Mouse (Mus musculus): ENCODE measurements around the gene Ehd2. TPM values are rescaled to one million over a fixed set of nuclear protein-coding genes. Genes with fewer than 3 reads are reported as not detected.
A peak's percentile ranks its signal among the peaks of the same experiment; 100 is the strongest.

Gene Ehd2
- polyA plus RNA-seq, 1 experiment from 2014 or later, result 7.6 TPM

GRCm38 (mm10) chr7:15953307-15954074, 13.9 kb downstream of the Ehd2 start:
- no peak overlapping the region for H3K27ac ChIP-seq
- H3K9ac ChIP-seq, result no peak overlapping the region
- H3K9me3 ChIP-seq, result no peaks in the 10 kb centered on the region
- H3K4me1 ChIP-seq, result peaks cover 10% of the 10 kb centered on the region
- 94% methylated on average over 13 of the region's 13 CpGs for WGBS
- no peak for ATAC-seq (ENCODE audit: low FRiP score)
- peaks cover 18% of the 10 kb centered on the region; the same call in 1 of the 2 replicates for H3K27me3 ChIP-seq
- H3K4me3 ChIP-seq (replicated peaks), result no peak overlapping the region
- H3K4me2 ChIP-seq, result no peak overlapping the region
- no peaks in the 10 kb centered on the region for H3K36me3 ChIP-seq (replicated peaks)

DNA sequence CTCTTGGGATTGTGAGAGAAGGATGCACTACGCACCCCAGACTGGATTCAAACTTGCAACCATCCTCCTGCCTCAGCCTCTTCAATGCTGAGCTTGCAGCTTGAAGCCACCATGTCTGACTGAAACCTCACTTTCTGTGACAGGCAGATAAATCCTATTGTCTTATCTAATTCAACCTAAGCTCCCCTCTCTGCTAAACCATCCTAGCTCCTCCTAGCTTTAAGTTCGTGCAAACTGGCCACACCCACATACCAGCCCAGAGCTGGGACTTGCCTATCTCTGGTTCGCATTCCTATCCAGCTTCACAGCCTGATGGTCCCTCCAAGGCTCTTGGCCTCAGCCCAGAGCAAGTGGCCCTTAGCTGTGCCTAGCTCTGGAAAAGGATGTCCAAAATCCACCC, 15.0 kb downstream of the Ehd2 start:
- Histone ChIP-seq H3K27me3 (peaks cover 29% of the 10 kb centered on the region; the same call in 1 of the 2 replicates), H3K9ac (no peak overlapping the region), H3K27ac (no peak overlapping the region), H3K4me2 (no peak overlapping the region), H3K4me1 (peaks cover 14% of the 10 kb centered on the region), H3K4me3 (replicated peaks) (no peak overlapping the region), H3K36me3 (replicated peaks) (no peaks in the 10 kb centered on the region), H3K9me3 (no peaks in the 10 kb centered on the region)
- 78% methylated on average over 3 of the region's 3 CpGs for WGBS
- ATAC-seq (ENCODE audit: low FRiP score), result no peak

DNA sequence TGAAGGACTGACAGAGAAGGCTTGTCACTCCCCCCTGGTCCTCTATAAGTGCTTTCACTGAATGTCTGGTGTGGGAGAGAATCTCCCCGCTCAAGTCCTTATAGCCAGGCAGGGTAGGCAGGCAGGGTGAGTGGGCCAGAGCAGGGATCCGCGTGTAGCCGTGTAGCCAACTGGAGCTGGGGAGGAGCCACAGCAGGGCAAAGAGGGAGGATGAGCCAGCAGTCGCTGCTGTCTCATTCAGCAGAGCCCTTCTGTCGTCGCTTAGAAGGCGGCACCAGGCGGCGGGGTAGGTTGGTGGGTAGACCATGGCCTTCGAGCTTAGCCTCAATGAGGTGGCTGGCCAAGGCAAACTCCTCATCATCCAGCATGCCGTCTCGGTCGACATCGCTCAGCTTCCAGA, 17.4 kb downstream of the Ehd2 start:
- no peaks in the 10 kb centered on the region for H3K36me3 ChIP-seq (replicated peaks)
- no peak overlapping the region for H3K4me3 ChIP-seq (replicated peaks)
- no peak overlapping the region for H3K27ac ChIP-seq
- no peaks in the 10 kb centered on the region for H3K9me3 ChIP-seq
- H3K9ac ChIP-seq, result no peak overlapping the region
- H3K4me2 ChIP-seq, result no peak overlapping the region
- H3K4me1 ChIP-seq, result peaks cover 14% of the 10 kb centered on the region
- ATAC-seq (ENCODE audit: low FRiP score), result no peak
- H3K27me3 ChIP-seq, result peaks cover 18% of the 10 kb centered on the region; the same call in 1 of the 2 replicates
- WGBS, result 86% methylated on average over 15 of the region's 15 CpGs

- Histone ChIP-seq H3K36me3 (replicated peaks) (peaks cover 2% of the 10 kb centered on the region; the same call in 1 of the 2 replicates), H3K9ac (no peak overlapping the region), H3K4me2 (no peak overlapping the region), H3K27me3 (peaks cover 14% of the 10 kb centered on the region; the same call in 1 of the 2 replicates), H3K4me3 (replicated peaks) (no peak overlapping the region), H3K27ac (no peak overlapping the region), H3K9me3 (no peaks in the 10 kb centered on the region), H3K4me1 (peaks cover 21% of the 10 kb centered on the region)
- 84% methylated on average over 7 of the region's 7 CpGs for WGBS
- no peak for ATAC-seq (ENCODE audit: low FRiP score)
Measured at GRCm38 (mm10) chr7:15949216-15949790, 18.1 kb downstream of the Ehd2 start.

DNA sequence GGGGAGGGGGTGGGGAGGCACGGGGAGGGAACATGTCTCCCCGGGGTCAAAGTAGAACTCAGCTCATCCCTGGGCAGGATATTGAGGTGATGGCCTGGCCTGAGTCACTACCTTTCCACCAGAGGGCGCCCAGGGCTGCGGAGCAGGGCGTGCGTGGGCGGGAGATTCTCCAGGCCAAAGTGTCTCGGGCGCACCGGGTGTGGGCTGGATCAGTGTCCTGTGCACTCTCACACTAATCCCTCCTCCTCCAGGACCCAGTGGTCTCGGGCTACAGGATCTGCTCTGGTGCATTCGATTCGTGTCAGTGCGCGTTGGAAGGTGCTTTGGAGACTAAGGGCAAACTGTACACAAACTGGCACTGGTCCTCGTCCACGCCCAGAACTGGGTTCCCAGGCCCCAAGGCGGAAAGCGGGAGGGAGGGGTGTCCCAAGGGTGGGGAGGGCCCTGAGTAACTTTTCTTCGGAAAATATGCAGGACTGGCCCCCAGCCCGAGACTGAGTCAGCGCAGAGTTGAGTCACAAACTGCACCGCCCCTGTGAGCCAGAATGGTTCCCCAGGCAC, 18.9 kb downstream of the Ehd2 start:
- Histone ChIP-seq H3K4me2 (peak overlapping the region; percentile 46), H3K4me3 (replicated peaks) (peak overlapping the region; percentile 18), H3K36me3 (replicated peaks) (peaks cover 10% of the 10 kb centered on the region), H3K4me1 (peaks cover 23% of the 10 kb centered on the region), H3K27ac (no peak overlapping the region), H3K9me3 (no peaks in the 10 kb centered on the region), H3K9ac (peak overlapping the region; percentile 33; the same call in 1 of the 2 replicates), H3K27me3 (peaks cover 14% of the 10 kb centered on the region; the same call in 1 of the 2 replicates)
- ATAC-seq (ENCODE audit: low FRiP score), result no peak
- WGBS, result 6% methylated on average over 23 of the region's 23 CpGs

DNA sequence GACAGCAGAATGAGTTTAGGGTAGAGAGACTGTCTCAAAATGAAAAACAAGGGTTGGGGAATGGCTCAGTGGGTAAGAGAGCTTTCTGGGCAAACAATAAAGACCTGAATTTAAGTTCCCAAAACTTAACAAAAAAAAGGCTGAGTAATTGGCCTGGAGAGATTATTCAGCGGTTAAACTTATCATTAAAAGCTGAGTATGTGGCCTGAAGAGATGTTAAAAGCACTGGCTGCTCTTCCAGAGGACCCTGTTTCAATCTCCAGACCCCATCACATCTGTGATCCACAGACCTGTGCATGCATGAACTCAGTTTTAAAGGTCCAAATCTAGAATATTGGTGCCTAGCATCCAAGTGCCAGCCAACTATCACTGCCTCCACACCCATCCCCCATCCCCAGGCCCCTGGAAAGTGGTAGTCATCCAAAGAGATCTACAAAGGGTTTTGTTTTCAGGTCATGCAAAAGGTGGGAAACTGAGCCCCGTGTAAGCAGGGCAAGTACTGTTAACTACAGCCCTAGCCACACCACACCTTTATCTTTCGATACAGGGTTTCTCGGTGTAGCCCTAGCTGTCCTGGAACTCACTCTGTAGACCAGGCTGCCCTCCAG, 19.6 kb downstream of the Ehd2 start:
- H3K27me3 ChIP-seq, result peaks cover 14% of the 10 kb centered on the region; the same call in 1 of the 2 replicates
- 0 out of 2 replicates have a peak overlapping the region, but pooled peaks have one; percentile 46 for H3K4me2 ChIP-seq
- H3K9me3 ChIP-seq, result no peaks in the 10 kb centered on the region
- H3K27ac ChIP-seq, result no peak overlapping the region
- H3K9ac ChIP-seq, result no peak overlapping the region
- no peak overlapping the region for H3K4me3 ChIP-seq (replicated peaks)
- ATAC-seq (ENCODE audit: low FRiP score), result no peak
- peaks cover 17% of the 10 kb centered on the region for H3K36me3 ChIP-seq (replicated peaks)
- H3K4me1 ChIP-seq, result peaks cover 23% of the 10 kb centered on the region
- 56% methylated on average over 4 of the region's 4 CpGs for WGBS

DNA sequence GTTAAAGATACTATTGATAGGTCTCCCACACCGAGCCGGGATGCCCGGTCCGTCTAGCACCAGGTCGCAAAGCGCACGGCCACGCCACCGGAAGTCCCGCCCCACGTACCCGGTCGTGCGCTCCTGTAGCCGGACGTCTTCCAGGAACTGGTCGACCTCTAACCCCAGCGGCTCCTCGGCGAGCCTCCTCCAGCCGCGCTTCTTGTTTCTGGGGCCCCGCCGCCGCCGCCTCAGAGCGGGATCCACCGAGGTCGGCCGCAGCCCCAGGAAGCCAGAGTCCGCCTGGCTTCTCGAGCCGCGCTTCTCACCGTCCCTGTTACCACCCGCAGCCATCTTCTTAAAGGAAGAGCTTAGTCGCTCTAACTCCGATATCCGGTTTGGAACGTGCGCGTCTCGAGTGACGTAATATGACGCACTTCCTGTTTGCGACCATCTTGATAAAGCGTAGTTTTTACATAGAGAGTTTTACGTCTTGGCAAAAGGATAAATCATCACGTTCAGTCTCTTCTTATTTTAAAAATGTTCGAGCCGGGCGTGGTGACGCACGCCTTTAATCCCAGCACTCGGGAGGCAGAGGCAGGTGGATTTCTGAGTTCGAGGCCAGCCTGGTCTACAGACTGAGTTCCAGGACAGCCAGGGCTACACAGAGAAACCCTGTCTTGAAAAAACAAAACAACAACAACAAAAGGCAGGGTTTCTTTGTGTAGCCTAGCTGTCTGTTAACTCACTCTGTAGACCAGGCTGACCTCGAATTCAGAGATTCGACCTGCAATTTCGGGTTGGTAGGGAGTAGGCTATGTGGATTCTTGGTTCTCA, 21.4 kb downstream of the Ehd2 start, which contains the start of gene Nop53:
TSS of gene Nop53 (minus strand) at position 354 of the 816 bp plus-strand sequence.
- Histone ChIP-seq H3K4me2 (peak within 1 kb of the TSS; percentile 80), H3K4me1 (peaks cover 23% of the 10 kb centered on the region), H3K36me3 (replicated peaks) (peaks cover 35% of the 10 kb centered on the region), H3K9me3 (no peaks in the 10 kb centered on the region), H3K27me3 (peaks cover 14% of the 10 kb centered on the region; the same call in 1 of the 2 replicates), H3K27ac (peak within 1 kb of the TSS; percentile 92), H3K4me3 (replicated peaks) (peak within 1 kb of the TSS; percentile 73), H3K9ac (peak within 1 kb of the TSS; percentile 72)
- peak; percentile 95 for ATAC-seq (ENCODE audit: low FRiP score)
- 2% methylated on average over 59 of the region's 59 CpGs for WGBS

- Histone ChIP-seq H3K9ac (peak overlapping the region; percentile 72), H3K4me2 (peak overlapping the region; percentile 80), H3K9me3 (no peaks in the 10 kb centered on the region), H3K4me1 (peaks cover 23% of the 10 kb centered on the region), H3K27me3 (peaks cover 14% of the 10 kb centered on the region; the same call in 1 of the 2 replicates), H3K4me3 (replicated peaks) (peak overlapping the region; percentile 73), H3K36me3 (replicated peaks) (peaks cover 42% of the 10 kb centered on the region), H3K27ac (no peak overlapping the region)
- ATAC-seq (ENCODE audit: low FRiP score), result no peak
- WGBS, result 10% methylated on average over 8 of the region's 8 CpGs
Measured at GRCm38 (mm10) chr7:15945211-15945610, 22.2 kb downstream of the Ehd2 start.

GRCm38 (mm10) chr7:15944311-15944710, 23.1 kb downstream of the Ehd2 start:
- peak overlapping the region; percentile 80; the same call in 1 of the 2 replicates for H3K4me2 ChIP-seq
- ATAC-seq (ENCODE audit: low FRiP score), result no peak
- peaks cover 14% of the 10 kb centered on the region; the same call in 1 of the 2 replicates for H3K27me3 ChIP-seq
- peaks cover 23% of the 10 kb centered on the region for H3K4me1 ChIP-seq
- H3K27ac ChIP-seq, result no peak overlapping the region
- H3K9me3 ChIP-seq, result no peaks in the 10 kb centered on the region
- no peak overlapping the region for H3K4me3 ChIP-seq (replicated peaks)
- no peak overlapping the region for H3K9ac ChIP-seq
- H3K36me3 ChIP-seq (replicated peaks), result peaks cover 51% of the 10 kb centered on the region
- 96% methylated on average over 1 of the region's 1 CpGs for WGBS

DNA sequence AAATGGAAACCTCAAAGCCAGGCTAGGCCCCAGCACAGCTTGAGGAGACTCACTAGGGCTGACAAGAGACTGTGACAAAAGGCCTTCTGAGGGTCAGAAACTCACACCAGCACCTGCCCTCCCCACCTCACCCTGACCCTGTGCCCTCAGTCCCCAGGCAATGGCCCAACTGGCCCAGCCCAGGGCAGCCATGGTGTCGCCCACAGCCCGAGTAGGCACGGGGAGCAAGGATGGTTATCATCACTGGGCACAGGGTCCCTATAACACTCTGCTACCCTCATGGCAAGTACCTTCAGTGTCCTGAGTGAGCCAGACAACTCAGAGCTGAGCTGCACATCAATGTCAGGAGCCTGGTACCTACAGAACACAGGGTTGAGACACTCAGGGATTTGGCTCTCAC, 28.7 kb downstream of the Ehd2 start:
- 97% methylated on average over 3 of the region's 3 CpGs for WGBS
- no peaks in the 10 kb centered on the region for H3K9me3 ChIP-seq
- ATAC-seq (ENCODE audit: low FRiP score), result no peak
- peaks cover 86% of the 10 kb centered on the region for H3K36me3 ChIP-seq (replicated peaks)
- no peak overlapping the region for H3K4me3 ChIP-seq (replicated peaks)
- no peak overlapping the region for H3K4me2 ChIP-seq
- H3K27me3 ChIP-seq, result no peaks in the 10 kb centered on the region
- no peaks in the 10 kb centered on the region for H3K4me1 ChIP-seq
- no peak overlapping the region for H3K27ac ChIP-seq
- H3K9ac ChIP-seq, result no peak overlapping the region

- H3K27ac ChIP-seq, result no peak overlapping the region
- no peaks in the 10 kb centered on the region for H3K4me1 ChIP-seq
- H3K27me3 ChIP-seq, result no peaks in the 10 kb centered on the region
- no peak overlapping the region for H3K4me2 ChIP-seq
- H3K9ac ChIP-seq, result no peak overlapping the region
- no peak; the same call in 1 of the 2 replicates for ATAC-seq (ENCODE audit: low FRiP score)
- H3K9me3 ChIP-seq, result no peaks in the 10 kb centered on the region
- H3K4me3 ChIP-seq (replicated peaks), result no peak overlapping the region
- H3K36me3 ChIP-seq (replicated peaks), result peaks cover 75% of the 10 kb centered on the region
- 90% methylated on average over 5 of the region's 5 CpGs for WGBS
Measured at GRCm38 (mm10) chr7:15937491-15937890, 29.9 kb downstream of the Ehd2 start.

Measured in forebrain, embryonic 12.5 days (tissue).